Mouse (Mus musculus) limb, embryonic 14.5 days (tissue): ENCODE results near the gene Rtn4rl1. TPM values are rescaled to one million over a fixed set of nuclear protein-coding genes. Genes with fewer than 3 reads are reported as not detected.
A peak's percentile ranks its signal among the peaks of the same experiment; 100 is the strongest.

ENCODE experiments used
- ATAC-seq: fragments of 200-750 bp; cut with Nextera tagmentation; 2 replicates; pipeline ENCODE4 v1.8.0; 2017; ENCODE audit warnings: low read depth, moderate number of reproducible peaks, moderate TSS enrichment; ENCODE audit not compliant: low FRiP score
- DNase-seq: peaks from one replicate; pipeline ENCODE4 v3.0.0-alpha.2; 2015; ENCODE audit warnings: low spot score
- H3K27ac ChIP-seq: fragments of 300-500 bp; sonication (generic); replicated peaks from 2 replicates; pipeline ENCODE4 v1.5.1; 2014; ENCODE audit warnings: low read depth, mild to moderate bottlenecking, low read length, moderate library complexity, mixed read lengths
- H3K27me3 ChIP-seq: fragments of 300-500 bp; sonication (generic); 2 replicates; pipeline ENCODE4 v1.6.1; 2014; ENCODE audit warnings: low read length, mixed read lengths; ENCODE audit not compliant: control insufficient read depth, insufficient read depth
- H3K36me3 ChIP-seq: fragments of 300-500 bp; sonication (generic); 2 replicates; pipeline ENCODE4 v1.6.1; 2014; ENCODE audit warnings: mild to moderate bottlenecking, low read length, moderate library complexity, mixed read lengths; ENCODE audit not compliant: control insufficient read depth, insufficient read depth
- H3K4me1 ChIP-seq: fragments of 300-500 bp; sonication (generic); 2 replicates; pipeline ENCODE4 v1.6.1; 2014; ENCODE audit warnings: antibody characterized with exemption, low read length, mixed read lengths; ENCODE audit not compliant: control insufficient read depth, insufficient read depth
- H3K4me2 ChIP-seq: fragments of 300-500 bp; sonication (generic); replicated peaks from 2 replicates; pipeline ENCODE4 v1.6.1; 2014; ENCODE audit warnings: low read depth, mild to moderate bottlenecking, low read length, moderate library complexity; ENCODE audit not compliant: severe bottlenecking
- H3K4me3 ChIP-seq: fragments of 300-500 bp; sonication (generic); replicated peaks from 2 replicates; pipeline ENCODE4 v1.5.1; 2014; ENCODE audit warnings: low read length
- H3K9ac ChIP-seq: fragments of 300-500 bp; sonication (generic); 2 replicates; pipeline ENCODE4 v1.6.1; 2014; ENCODE audit warnings: mild to moderate bottlenecking, low read depth, low read length, moderate library complexity; ENCODE audit not compliant: severe bottlenecking
- H3K9me3 ChIP-seq: fragments of 300-500 bp; sonication (generic); 2 replicates; pipeline ENCODE4 v1.6.1; 2016; ENCODE audit warnings: low read length; ENCODE audit not compliant: control insufficient read depth
- POLR2A ChIP-seq: fragments of 200-500 bp; IDR thresholded peaks from 2 replicates; pipeline ENCODE4 v1.8.0; 2012; ENCODE audit warnings: inconsistent platforms, mild to moderate bottlenecking, moderate library complexity, borderline replicate concordance; ENCODE audit not compliant: insufficient read depth, insufficient read length; ENCODE audit errors: extremely low read depth
- WGBS: fragments of 180-500 bp; shearing (Covaris S2); extraction: QIAGEN DNeasy Blood & Tissue Kit; methylation state at CpG from one replicate; pipeline ENCODE4 v1.1.7; 2014; 5-methylcytosine and 5-hydroxymethylcytosine counted together
- polyA plus RNA-seq, 2 experiments: library from polyadenylated mRNA; depleted of rRNA in 1 of 2; stranded (reverse) in 1 of 2; unstranded in 1 of 2; fragments of >200 nt; fragmentation: Nextera tagmentation in 1 of 2; extraction: Ambion mirVana in 1 of 2; gene quantifications; 2 replicates each; pipeline versions ENCODE4 v1.2.1 to v1.2.3; 2012 to 2014

Rtn4rl1 gene
- polyA plus RNA-seq, 2 experiments, result 3.4 to 4.4 TPM

DNA sequence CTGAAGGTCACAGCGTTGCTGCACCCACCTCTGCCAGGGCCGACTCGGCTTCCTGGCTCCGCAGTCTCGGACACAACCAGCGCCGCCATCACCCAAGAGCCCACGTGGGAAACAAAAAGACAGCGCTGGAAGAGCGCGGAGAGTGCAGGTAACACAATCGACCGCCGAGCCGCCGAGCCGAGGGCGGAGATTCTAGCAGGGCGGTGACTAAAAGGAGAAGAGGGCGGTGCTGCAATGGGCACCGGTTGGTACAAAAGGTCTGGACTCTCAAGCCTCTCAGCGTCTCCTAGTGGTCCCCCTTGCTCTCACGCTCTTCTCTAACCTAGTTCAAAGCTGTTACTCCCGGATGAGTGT lies 3.2 kb upstream of the Rtn4rl1 start:
- peak; percentile 89 for DNase-seq
- TF ChIP-seq POLR2A, result peak; percentile 68; the same call in 1 of the 2 replicates
- peak overlapping the region; percentile 70 for H3K9ac ChIP-seq
- whole genome bisulfite sequencing, result under 1% methylated on average over 24 of the region's 24 CpGs
- peak; percentile 80 for ATAC-seq
- H3K27ac ChIP-seq, result no peak overlapping the region
- 0 out of 2 replicates have a peak, but pooled peaks cover 4% of the 10 kb centered on the region for H3K36me3 ChIP-seq
- no peaks in the 10 kb centered on the region for H3K9me3 ChIP-seq
- peak overlapping the region; percentile 84 for H3K4me2 ChIP-seq
- peaks cover 21% of the 10 kb centered on the region for H3K4me1 ChIP-seq
- peaks cover 33% of the 10 kb centered on the region for H3K27me3 ChIP-seq
- H3K4me3 ChIP-seq, result peak overlapping the region; percentile 91

DNA sequence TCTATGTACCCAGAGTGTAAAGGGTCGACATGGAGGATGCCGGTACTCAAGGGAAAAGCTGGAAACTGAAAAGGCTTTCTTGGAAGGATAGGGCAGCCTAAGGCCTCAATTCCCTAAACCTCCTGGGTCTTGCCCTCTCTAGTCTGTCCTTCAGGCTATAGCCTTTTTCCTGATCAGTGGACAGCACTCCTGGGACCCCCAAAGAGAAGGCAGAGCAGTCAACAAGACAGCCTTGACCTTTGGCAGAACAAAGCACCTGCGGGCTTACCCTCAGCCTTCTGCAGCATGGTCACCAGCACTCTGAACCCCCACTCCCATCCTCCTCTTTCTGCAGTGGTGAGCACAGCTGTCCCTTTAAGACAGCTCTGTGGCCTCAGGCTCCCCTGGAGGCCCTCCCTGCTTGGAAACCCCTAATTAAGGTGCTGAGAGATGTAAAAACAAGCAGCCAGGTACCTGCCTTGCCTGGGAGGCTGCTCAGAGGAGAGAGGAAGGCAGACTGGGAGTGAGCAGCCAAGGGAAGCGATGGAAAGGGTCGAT lies 2.6 kb upstream of the Rtn4rl1 start, which contains the start of gene Dph1:
TSS of gene Dph1 (minus strand) at position 337 of the 537 bp plus-strand sequence.
- H3K9me3 ChIP-seq, result no peaks in the 10 kb centered on the region
- H3K36me3 ChIP-seq, result no peaks in the 10 kb centered on the region
- DNase-seq, result no peak
- H3K4me1 ChIP-seq, result peaks cover 21% of the 10 kb centered on the region
- ATAC-seq, result no peak
- peak within 1 kb of the TSS; percentile 70 for H3K9ac ChIP-seq
- peak within 1 kb of the TSS; percentile 84 for H3K4me2 ChIP-seq
- H3K4me3 ChIP-seq, result peak within 1 kb of the TSS; percentile 91
- no peak within 1 kb of the TSS for H3K27ac ChIP-seq
- H3K27me3 ChIP-seq, result peaks cover 40% of the 10 kb centered on the region
- TF ChIP-seq POLR2A, result no peak
- 50% methylated on average over 5 of the region's 5 CpGs for WGBS

DNA sequence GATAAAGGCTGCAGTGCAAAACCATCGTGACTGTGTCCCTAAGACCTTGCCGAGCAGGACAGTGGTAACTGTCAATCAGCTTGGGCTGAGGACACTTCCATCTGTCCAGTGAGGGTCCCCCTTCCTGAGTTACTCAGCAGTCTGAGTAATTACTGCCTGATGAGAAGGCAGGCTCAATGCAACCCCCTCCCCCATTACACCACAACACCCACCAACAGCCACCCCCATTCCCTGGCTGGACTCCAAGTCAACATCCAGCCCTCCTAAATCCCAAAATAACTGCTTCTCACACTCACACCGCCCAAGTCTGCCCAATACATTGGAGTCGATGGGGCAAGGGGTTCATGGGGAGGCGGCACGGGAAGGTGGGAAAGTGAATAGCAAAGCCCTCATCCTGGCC lies 1.7 kb upstream of the Rtn4rl1 start:
- Histone ChIP-seq H3K27ac (no peak overlapping the region), H3K36me3 (no peaks in the 10 kb centered on the region), H3K4me1 (peaks cover 21% of the 10 kb centered on the region), H3K4me3 (no peak overlapping the region), H3K4me2 (no peak overlapping the region), H3K9ac (no peak overlapping the region), H3K27me3 (peaks cover 48% of the 10 kb centered on the region), H3K9me3 (no peaks in the 10 kb centered on the region)
- TF ChIP-seq POLR2A, result no peak
- WGBS, result 43% methylated on average over 6 of the region's 6 CpGs
- ATAC-seq, result no peak
- no peak for DNase-seq

DNA sequence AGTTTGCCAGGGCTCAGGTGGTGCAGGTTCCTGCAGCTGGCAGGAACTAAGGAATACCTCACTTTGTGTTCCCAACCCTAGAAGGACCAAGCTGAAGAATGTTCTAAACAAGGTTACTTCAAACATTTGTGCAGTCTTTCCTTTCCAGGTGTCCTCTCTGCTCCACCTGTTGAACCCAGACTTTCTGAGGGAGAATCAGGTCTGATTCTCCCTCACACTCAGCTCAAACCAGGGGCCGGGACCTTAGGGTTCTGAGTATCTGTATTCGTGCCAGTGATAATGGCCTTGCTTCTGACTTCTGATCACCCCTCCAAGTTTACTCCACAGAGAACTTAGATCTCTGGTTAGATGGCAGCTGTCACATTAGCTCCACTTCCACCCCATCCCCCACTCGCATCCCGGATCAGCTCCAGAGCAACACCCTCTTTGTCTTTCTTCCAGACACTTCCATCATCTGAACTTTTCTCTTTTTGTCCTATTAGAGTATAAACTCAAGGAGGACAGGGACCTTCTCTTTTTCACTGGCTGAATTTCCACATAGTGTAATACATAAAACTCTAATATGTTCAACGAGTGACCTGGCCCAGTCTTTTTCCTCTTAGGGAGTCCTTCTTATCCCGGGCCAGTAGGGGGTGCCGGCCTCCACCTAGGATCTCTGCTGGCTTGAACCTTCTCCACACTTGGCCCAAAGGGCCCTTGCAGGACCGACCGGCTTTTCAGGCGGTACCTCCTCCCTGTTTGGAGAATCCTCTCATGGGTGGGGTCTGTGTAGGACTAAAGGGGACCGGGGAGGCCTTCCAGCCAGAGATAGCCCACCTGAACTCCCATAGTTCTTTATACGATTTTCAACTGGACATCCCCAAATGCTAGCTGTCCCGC lies 1.0 kb upstream of the Rtn4rl1 start:
- no peak for TF ChIP-seq POLR2A
- no peaks in the 10 kb centered on the region for H3K36me3 ChIP-seq
- peak overlapping the region; percentile 89 for H3K4me2 ChIP-seq
- WGBS, result 27% methylated on average over 13 of the region's 13 CpGs
- H3K27ac ChIP-seq, result no peak overlapping the region
- ATAC-seq (peak; percentile 56), DNase-seq (peak; percentile 68)
- H3K4me3 ChIP-seq, result peak overlapping the region; percentile 55
- no peaks in the 10 kb centered on the region for H3K9me3 ChIP-seq
- H3K9ac ChIP-seq, result no peak overlapping the region
- peaks cover 48% of the 10 kb centered on the region for H3K27me3 ChIP-seq
- H3K4me1 ChIP-seq, result peaks cover 21% of the 10 kb centered on the region

DNA sequence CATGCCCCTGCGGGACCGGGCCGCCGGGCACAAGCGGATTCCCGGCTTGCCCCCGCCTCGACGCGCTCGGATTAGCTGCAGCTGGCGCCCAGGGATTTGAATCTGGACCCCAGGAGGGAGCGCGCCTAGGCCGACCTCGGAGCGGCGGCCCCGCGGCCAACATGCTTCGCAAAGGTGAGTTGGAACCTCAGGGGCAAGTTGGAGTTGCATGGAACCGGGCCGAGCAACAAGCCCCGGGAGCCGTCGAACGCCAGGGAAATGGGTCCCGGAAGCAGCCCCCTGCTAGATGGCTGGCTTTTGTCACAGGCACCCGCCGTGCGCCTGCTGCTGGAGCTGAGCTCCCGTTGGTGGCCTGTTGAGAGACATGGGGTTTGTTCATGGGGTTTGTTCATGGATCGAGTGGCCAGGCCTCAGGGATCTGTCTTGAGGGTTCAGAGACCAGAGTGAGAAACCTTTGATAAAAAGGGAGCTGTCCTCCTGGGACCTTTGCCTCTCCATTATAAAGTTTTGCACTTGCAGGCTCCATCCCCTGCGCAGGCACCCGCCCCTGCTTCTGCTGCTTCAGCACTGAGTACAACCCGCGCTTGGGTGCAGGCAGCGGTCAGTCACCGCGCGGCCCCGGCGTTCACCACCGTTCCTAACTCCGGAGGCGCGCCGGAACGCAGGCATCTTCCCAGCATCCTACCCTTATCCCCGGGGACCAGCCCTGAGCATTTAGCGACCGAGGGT lies 702 bp downstream of the Rtn4rl1 start:
- no peak for TF ChIP-seq POLR2A
- peak overlapping the region; percentile 52 for H3K9ac ChIP-seq
- H3K4me1 ChIP-seq, result peaks cover 20% of the 10 kb centered on the region
- peaks cover 48% of the 10 kb centered on the region for H3K27me3 ChIP-seq
- H3K36me3 ChIP-seq, result no peaks in the 10 kb centered on the region
- DNase-seq, result no peak
- no peak overlapping the region for H3K27ac ChIP-seq
- H3K9me3 ChIP-seq, result no peaks in the 10 kb centered on the region
- peak overlapping the region; percentile 55 for H3K4me3 ChIP-seq
- H3K4me2 ChIP-seq, result peak overlapping the region; percentile 89
- no peak for ATAC-seq
- 1% methylated on average over 40 of the region's 52 CpGs for WGBS
